Mouse (Mus musculus): ENCODE results near the gene Ssna1.

Ssna1 gene

DNA sequence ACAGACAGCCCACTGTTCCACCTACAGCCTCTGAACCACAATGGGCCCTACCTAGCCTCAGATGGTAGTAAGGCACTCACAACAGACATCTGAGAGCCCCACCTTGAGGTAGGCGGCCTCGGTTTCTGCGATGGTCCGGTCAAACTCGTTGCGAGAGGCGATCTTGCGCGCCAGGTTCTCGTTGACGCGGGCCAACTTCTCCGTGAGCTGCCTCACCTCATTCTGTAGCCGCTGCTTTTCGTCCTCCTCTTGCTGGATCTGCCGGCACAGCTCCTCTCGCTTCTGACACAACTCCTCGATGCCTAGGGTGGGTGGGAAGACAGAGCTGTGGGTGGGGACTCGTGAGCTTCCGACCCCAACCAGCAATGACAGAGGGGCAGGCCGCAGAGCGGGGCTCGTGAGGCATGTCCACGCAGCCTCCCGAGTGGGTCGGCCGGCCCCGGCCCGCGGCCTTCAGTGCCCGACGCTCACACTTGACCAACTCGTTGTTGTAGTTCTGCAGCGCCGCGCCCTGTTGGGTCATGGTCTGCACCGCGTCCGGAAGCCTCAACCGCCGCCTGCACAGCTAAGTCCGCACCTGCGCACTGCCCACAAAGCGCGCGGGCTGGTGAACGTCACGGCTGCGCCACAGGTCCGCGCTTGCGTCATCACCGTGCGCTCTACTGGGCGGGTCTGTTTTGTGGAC is at the start of gene Ssna1, which contains the start of gene Anapc2:
TSS of gene Ssna1 (minus strand) at position 612 of the 685 bp plus-strand sequence.
TSS of gene Anapc2 (plus strand) at position 652 of the 685 bp plus-strand sequence.
- peak; percentile 96 for DNase-seq

DNA sequence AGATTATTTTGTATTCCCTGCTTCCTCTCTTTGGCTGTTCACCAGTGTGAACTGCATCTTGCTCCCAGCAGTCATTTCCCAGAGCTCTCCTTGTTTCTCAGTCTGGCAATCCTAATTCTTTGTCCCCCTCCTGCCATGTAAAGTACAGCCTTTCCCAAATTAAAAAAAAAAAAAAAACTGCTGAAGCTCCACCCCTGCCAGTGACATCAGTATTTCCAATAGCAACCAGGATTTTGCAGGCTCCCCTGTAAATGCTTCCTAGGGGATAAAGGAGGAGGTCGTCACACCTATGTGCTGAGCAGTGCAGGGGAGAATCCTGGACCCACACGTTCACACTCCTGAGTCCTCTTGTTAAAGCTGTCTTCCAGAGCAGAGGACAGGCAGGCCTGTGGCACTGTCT is 47.8 kb upstream of the Ssna1 start:
- DNase-seq = no peak

DNA sequence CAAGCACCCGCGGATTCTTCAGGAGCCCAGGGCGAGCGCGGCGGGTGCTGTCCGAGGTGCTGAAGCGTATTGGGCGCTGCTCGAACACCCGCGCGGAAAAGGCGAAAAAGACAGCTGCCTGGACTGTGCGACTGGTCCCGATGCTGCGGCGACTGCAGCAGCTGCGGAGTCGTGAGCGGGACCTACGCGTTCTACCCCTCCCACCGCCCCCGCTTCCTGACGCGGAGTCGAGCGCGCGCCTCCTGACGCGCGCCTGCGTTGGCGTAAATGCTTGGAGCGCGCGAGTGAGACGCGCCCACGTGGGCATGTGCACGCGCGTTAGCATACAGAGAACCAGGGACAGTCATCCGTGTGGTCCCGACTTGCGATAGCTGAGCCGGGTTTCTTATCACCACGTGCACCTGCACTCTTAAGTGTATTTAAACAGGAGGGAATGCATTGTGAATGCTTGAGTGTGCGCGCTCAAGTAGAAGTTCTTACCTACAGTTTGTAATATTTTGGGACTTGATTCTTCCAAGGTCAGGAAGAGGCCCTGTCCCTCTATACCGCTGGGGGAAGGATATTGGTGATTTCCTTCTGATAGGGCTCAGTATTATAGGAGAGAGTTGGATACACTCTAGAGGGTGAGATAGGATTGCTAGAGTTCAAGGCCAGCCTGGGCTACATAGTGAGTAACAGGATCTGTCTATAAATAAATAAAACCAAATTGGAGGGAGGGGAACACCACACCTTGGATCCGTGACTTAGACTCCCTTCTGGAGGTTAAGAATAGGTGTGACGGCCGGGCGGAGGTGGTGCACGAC is 46.9 kb upstream of the Ssna1 start, which contains the start of gene Grin1:
TSS of gene Grin1 (minus strand) at position 217 of the 803 bp plus-strand sequence.
- DNase-seq = peak; percentile 87

DNA sequence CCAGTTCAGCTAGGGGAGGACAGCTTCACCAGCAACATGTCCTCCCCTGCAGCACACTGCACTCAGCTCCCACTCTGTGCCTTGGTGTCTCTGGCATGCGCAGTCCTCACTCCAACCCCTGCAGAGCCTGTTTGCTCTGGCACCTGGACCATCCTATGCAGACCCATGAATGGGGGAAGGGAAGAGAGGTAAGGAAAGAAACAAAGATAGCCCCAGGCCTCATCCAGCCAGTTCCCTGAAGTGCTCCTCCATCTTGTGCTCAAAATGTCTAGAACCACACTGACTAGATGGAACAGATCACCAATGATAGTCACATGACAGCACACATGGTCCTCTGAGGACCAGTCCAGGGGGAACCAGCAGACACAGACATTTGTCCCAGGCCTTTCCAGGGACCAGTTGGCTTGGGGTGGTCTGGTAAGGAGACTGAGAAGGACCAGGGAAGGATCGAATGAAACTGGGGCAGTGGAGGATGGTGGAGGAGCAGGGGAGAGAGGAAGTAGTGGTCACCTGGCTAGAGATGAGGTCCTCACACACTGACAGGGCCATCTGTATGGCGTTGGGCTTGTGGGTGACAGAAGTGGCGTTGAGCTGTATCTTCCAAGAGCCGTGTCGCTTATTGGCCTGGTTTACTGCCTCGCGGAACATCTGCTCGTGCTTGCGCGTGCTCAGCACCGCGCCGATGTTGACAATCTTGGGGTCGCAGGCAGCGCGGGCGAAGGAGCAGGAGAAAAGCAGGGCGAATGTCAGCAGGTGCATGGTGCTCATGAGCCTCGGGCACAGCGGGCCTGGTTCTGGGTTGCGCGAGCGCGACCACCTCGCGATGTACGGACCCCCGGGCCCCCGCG is 46.1 kb upstream of the Ssna1 start:
- DNase-seq = peak; percentile 57

DNA sequence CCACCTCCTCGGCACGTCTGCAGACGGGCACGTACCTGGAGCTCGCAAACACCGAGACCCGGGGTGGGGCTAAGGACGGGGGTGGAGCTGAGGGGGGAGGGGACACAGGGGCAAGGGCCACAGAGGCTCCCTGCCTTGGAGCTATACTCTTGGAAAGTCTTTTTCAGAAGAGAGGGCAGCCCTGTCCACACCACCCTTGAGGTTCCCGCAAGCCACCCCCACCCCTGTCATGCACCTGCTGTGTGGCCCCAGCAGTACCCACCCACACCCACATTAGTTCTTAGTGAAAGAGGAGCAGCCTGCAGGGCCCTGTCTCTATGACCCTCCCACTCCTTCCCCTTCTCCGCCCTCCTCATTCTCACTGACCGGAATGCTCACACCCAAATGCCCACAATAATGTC is 39.3 kb upstream of the Ssna1 start:
- no peak for DNase-seq

DNA sequence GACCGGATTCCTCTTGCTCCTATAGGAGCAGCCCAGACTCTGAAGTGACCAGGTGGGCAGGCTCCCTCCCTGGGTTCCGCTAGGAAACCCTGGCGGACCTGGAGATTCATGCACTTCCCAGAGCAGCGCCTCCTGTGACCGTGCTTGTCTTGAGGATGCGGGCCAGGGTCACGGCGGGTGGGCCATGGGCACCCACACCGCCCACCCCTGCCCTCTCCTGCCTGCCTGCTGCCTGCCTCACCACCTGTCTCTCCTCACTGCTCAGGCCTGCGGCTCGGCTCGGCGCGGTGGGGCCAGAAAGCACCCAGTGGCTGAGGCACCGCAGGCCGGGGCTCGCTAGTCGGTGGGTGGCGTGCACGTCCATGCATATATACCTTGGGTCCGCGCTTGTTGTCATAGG is 38.7 kb upstream of the Ssna1 start:
- no peak for DNase-seq

DNA sequence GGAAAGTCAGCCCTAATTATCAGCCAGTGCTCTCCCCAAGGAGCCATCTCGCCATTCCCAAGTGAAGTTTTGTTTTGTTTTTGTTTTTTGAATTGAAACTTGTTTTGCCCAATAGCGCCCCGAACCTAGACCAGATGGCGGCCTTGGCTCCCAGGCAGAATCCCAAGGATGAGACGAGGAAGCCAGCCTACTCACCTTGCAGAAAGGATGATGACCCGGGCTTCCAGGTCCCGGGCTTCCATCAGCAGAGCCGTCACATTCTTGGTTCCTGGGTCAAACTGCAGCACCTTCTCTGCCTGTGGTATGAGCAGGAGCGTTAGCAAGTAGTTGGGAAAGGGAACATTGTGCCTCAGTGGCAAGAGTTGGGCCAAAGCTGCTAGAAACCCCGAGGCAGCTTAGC is 37.9 kb upstream of the Ssna1 start:
- DNase-seq = no peak

DNA sequence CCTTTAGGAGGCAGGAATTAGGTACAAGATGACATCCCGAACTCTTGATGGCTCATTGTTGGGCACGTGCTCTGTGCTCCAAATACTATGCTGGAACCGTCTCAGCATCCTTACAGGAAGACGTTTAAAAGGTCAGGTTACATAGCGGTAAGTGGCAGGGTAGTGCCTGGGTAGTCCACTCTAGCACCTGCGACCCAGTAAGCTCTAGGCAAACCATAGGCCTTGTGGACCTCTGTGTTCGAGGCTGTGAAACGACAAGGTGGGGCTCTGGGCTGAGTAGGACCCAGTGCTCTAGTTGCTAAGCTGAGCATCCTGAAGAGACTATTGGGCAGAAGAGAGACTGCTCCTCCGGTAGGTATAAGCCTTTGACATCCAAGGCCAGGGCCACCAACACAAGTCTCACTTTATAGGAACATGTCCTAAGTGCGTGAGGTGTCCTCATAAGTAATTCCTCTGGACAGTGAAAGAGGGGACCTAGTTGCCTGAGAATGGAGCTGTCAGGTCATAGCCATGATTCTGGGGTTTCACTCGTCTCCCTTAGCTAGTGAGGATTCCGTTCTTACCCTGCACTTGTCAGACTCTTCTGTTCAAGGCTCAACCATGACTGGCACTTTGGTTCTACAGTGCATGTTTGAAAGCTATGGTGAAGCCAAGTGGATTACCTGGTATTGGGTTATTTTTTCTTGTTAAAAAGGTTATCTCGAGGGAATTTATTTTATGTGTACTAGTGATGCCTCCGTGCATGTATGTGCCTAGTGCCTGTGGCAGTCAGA is 33.5 kb upstream of the Ssna1 start:
- peak; percentile 13 for DNase-seq

DNA sequence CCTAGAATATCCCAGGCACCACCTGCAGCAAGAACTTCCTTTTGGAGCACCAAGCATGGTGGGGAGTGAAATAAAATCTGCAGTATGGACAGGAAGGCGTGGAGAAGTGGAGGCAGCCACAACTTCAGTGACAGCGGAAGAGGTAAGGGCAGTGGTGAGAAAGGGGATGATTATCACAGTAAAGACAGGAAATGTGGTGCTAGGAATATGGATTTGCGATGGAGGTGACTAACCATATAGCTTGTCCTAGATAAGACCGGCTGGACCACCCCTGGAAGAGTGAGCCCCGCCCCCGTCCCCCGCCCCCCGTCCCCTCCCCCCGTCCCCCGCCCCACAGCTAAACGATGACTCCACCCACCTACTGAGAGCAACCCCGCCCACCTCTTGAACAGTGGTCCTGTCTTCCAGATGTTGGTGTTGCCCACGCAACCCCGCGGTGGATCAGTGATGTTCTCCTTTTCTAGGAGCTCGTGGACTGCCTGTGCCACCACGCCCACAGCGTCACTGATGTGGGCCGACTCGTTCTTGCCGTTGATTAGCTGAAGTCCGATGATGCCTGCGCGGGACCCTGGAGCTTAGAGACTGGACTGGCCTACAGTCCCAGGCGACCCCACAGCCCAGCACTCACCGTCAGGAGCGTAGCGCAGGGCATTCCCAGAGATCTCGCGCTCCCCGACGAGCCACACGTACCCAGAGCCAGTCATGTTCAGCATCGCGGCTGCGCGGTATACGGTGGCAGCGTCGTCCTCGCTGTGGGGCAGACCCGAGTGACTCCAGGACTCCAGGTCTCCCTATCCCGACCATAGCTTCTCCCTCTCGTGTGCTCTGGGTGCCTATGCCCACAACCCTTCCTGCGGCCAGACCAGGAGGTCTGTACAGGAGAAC is 32.7 kb upstream of the Ssna1 start:
- no peak for DNase-seq

DNA sequence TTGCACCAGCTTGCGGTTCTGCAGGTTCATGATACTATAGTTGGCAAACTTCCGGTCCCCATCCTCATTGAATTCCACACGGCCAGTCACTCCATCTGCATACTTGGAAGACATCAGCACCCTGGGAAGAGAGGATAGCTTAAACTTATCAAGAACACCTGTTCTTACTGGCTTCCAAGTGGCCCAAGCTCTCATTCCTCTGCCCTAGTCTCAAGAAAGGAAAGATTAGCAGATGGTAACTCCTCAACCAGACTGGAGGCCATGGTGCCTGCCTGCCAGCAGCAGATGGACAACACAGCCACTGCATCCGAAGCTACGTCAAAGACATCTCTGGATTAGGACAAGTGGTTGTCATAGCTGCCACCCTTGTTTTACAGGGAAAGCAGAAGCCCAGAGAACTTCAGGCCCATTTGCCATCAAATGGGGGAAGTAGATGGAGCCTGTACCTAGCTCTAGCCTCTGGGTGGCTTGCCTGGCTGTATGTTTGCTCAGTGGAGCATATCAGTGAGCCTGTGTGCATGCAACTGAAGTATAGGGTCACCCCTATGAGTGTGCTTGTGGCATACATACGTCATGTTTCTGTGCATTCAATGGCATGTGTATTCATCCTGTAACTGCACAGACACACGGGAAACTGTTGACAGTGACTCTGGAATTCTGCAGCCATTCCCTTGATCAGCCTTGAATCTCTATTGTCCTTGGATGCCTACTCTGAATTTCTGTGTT is 31.9 kb upstream of the Ssna1 start:
- DNase-seq = peak; percentile 75

DNA sequence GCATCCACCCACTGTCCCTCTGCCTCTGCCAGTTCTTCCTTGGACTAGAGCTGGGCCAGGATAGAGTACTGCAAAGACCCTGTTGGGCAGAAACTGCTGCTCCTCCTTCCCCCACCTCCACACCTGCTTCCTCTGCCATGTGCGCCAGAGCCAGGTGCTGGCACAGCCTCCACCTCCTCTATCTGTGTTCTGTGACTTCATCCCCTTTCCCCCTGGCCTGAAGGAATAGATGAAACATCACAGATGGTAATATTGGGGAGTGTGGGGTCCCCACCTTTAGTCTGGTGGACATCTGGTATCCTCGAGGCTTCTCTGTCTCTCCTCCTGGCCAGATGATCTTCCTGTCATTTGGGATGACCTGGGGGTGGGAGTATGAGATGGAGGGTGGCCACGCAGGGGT is 31.2 kb upstream of the Ssna1 start:
- DNase-seq = no peak

DNA sequence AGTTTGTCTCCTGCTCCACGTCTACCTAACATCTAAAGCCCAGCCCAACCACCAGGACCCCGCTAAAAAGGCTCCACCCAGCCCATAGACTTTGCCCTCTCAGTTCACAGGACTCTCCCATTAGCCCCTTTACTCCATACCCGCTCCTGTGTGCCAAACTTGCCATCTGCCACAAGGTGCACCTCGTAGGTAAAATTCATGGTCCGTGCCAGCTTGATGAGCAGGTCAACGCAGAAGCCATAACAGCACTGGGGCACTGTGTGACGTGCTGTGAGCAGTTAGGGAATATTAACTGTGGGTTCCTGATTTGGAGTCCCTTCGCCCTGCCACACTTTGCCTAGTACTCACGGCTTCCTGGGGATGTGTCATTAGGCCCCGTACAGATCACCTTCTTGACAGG is 25.8 kb upstream of the Ssna1 start:
- no peak for DNase-seq

DNA sequence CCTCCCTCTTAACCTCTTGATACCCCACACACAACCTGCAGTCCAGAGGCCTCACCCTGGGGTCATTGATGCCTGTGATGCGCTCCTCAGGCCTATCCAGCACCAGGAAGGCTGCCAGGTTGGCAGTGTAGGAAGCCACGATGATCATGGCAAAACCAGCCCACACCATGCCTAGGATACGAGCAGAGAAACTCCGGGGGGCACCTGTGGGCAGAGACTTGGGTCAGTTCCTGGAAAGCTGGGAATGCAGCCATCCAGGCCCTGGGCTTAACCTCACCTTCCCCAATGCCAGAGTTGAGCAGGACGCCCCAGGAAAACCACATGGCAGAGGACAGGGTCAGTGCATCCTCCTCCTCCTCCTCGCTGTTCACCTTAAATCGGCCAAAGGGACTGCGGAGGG is 24.9 kb upstream of the Ssna1 start:
- no peak for DNase-seq

DNA sequence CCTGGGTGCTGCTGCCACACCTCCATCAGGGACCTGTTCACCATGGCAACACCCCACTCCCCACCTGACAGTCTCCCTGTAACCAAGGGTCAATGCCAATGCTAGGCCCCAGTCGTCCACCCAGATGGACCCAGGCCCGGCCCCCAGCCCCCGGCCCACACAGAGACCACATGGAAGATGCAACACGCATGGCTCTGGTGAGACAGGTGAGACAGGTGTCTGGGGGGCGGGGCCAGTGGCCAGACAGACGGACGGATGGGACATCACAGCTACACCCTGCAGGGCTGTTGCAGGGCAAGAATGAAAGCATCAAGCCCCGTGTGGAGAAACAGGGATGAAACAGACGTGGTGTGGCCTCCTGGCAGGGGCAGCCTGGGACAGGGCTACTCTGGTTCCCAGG is 21.5 kb upstream of the Ssna1 start:
- DNase-seq = no peak

DNA sequence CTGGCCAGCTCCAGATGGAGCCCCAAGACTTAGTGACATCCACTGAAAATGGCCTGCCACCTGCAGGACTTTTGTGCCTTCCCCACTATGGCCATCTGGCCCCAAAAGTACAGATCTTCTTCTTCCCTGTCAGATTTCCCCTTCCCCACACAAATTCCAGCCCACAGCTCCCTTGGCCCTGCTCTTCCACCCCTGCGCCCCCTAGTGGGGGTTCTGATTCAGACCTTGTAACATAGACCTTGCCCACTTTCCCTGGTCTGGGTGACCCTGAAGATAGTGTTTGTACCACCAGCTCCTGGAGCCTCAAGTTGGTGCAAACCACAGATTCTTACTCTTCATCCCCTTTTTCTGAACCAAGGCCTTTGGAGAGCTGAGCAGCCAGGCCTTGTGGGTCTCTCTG is 20.6 kb upstream of the Ssna1 start:
- peak; percentile 78 for DNase-seq

DNA sequence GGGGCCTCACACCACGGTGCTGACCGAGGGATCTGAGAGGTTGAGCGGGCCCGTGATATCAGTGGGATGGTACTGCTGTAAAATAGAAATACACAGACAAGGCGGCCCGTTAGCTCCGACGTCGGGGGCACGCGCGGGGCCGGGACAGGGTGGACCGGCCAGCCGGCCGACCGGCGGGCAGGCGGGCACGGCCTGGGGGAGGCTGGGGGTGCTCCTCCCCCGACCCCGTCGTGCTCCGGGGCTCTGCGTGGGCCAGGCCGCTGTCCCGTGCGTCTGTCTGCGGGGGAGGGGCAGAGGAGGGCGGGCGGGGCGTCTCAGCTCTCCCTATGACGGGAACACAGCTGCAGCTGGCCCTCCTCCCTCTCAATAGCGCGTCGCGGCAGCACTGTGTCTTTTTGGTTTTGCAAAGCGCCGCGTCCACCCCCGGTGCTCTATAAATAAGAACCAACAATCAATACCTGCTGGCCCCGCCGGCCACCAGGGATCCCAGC is 19.9 kb upstream of the Ssna1 start:
- DNase-seq = no peak

DNA sequence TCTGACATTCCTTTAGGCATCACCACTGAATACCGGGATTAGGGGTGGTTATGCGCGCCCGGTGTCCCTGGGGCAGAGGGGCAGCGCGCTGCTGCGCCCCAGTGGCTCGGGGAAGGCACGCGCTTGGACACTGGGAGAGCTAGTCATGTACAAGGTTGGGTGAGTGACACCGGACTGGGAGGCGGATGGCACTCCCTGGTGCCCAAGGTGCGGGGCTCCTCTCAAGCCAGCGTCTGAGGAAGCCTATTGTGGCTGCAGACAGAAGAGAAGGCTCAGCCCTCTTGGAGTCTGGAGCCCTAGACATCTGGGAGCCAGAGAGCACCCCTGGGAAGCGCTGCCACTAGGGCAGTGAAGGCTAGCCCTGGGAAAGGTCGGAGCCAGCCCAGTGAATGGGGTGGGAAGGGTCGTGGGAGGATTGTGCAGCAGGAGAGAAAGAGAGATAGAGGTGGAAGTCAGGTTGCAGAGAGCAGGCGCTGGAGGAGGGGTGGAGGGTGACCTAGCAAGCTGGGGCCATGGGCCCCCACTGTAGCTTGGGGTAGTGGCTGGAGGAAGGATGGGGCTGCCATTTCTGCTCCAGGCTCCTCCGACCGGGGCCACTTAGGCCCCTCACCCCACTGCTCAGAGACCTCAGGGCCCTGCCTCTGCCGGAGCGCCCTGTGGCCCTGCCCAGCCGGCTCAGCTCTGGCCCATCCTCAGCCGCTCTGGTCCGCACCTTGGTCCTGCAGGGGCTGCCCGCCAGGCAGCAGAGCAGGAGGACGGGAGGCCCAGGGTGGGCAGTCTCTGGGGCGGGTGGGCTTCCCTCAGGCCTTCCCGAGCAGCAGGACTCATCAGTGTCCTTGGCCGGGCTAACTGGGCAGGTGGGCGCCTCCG is 19.2 kb upstream of the Ssna1 start:
- DNase-seq = peak; percentile 51

DNA sequence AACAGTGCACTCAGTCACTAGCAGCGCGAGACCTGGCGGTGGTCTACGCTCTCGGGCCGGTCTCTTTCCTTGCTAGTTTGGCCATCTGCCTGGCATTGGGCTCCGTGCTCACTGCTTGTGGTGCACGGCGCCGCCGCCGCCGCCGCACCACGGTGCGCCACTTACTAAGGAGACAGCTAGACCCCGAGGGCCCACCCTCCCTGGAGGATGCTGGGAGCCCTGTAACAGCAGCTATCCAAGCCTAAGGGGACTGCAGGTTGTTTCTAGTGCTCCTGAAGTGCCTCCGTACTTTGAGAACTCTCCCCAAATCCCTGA is 18.5 kb upstream of the Ssna1 start:
- peak; percentile 72 for DNase-seq

DNA sequence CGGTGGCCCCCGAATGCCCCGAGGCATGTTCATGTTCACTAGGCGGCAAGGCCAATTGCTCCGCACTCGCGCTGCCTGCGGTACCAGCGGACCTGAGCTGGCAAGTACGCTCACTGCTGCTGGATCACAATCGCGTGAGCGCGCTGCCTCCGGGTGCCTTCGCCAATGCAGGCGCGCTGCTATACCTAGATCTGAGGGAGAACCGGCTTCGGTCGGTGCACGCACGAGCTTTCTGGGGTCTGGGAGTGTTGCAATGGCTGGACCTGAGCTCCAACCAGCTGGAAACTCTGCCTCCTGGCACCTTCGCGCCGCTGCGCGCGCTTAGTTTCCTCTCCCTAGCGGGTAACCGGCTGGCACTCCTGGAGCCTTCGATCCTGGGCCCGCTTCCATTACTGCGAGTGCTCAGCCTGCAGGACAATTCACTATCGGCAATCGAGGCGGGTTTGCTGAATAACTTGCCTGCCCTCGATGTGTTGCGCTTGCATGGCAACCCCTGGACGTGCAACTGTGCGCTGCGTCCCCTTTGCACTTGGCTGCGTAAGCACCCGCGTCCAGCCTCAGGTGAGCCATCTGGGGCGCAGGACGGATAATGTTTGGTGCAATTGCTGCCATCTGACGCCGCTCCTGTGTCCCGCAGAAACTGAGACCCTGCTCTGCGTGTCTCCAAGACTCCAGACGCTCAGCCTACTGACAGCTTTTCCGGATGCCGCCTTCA is 18.0 kb upstream of the Ssna1 start:
- peak; percentile 73 for DNase-seq

All from cerebellum, adult 11 months (tissue).